Mouse (Mus musculus): ENCODE measurements around the gene Eps15l1.

- no peak for TF ChIP-seq EP300 (optimal IDR thresholded peaks at IDR 0.05)
- no peak for TF ChIP-seq CTCF (IDR thresholded peaks at IDR 0.05; ENCODE audit: low read depth)
Measured at GRCm38 (mm10) chr8:72458457-72458856, 37.2 kb upstream of the Eps15l1 start.
